Mouse (Mus musculus): ENCODE data around the gene Cnpy1. TPM values are rescaled to one million over a fixed set of nuclear protein-coding genes. Genes with fewer than 3 reads are reported as not detected.

Cnpy1 gene
- polyA plus RNA-seq, 1 experiment from 2014 or later = not detected

- Histone ChIP-seq H3K4me3 (ENCODE audit: inconsistent target) (no peak overlapping the region), H3K36me3 (ENCODE audit: inconsistent target) (no peaks in the 10 kb centered on the region), H3K79me2 (ENCODE audit: inconsistent target) (no peaks in the 10 kb centered on the region), H3K27ac (no peak overlapping the region)
- WGBS (ENCODE audit: missing documents) = 52% methylated on average over 2 of the region's 2 CpGs
Measured at GRCm38 (mm10) chr5:28213441-28213840, 32.2 kb downstream of the Cnpy1 start.

- WGBS (ENCODE audit: missing documents) = 16% methylated on average over 15 of the region's 15 CpGs
Measured at GRCm38 (mm10) chr5:28211651-28212310, 33.8 kb downstream of the Cnpy1 start.

GRCm38 (mm10) chr5:28210591-28211550 is 34.7 kb downstream of the Cnpy1 start:
- WGBS (ENCODE audit: missing documents) = 7% methylated on average over 22 of the region's 29 CpGs
- Histone ChIP-seq H3K27ac (no peak overlapping the region), H3K36me3 (ENCODE audit: inconsistent target) (no peaks in the 10 kb centered on the region), H3K79me2 (ENCODE audit: inconsistent target) (no peaks in the 10 kb centered on the region), H3K4me3 (ENCODE audit: inconsistent target) (no peak overlapping the region)

More at GRCm38 (mm10) chr5:28211651-28212310, 33.8 kb downstream of the Cnpy1 start:
- H3K4me3 ChIP-seq (ENCODE audit: inconsistent target) = no peak overlapping the region
- H3K79me2 ChIP-seq (ENCODE audit: inconsistent target) = no peaks in the 10 kb centered on the region
- H3K36me3 ChIP-seq (ENCODE audit: inconsistent target) = no peaks in the 10 kb centered on the region
- H3K27ac ChIP-seq = no peak overlapping the region

- WGBS (ENCODE audit: missing documents) = 2% methylated on average over 80 of the region's 80 CpGs
- Histone ChIP-seq H3K36me3 (ENCODE audit: inconsistent target) (no peaks in the 10 kb centered on the region), H3K27ac (no peak overlapping the region), H3K4me3 (ENCODE audit: inconsistent target) (no peak overlapping the region), H3K79me2 (ENCODE audit: inconsistent target) (no peaks in the 10 kb centered on the region)
Measured at GRCm38 (mm10) chr5:28209549-28210431, 35.8 kb downstream of the Cnpy1 start.

DNA sequence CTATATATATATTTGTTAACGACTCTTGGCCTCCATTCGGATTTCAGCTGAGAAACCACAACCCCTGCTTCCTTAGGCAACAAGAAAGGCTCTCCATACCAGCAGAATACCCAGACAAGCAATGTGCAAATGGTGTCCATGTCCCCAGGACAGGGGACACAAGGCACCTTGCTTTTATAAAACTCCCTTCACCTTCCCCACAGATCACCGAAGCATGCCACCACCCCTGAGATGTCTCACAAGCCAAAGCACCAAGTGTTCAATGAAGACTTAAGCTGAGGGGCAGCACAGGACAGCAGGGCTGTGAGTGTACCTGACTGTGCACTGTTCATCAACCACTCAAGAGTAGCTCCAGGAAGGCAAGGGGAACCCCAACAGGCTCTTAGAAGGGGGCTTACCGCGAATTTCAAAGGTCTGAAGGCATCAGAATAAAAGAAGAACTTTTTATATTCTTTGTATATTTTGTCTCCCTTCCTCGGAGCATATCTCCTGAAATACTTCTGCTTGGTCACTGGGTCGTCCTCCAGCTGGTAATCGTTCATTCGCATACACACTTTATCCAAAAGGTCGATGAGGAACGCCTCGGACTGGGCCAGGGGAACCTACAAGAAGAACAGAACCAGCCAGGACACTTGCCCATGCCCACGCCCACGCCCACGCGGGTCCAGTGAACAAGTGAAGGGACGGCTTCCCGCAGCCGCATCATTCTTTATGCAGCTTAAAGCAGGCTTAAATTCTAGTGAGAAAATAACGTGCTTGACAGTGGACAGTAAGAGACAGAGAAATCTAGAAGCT is 36.7 kb downstream of the Cnpy1 start:
- no peaks in the 10 kb centered on the region for H3K36me3 ChIP-seq (ENCODE audit: inconsistent target)
- H3K4me3 ChIP-seq (ENCODE audit: inconsistent target) = no peak overlapping the region
- H3K79me2 ChIP-seq (ENCODE audit: inconsistent target) = no peaks in the 10 kb centered on the region
- 22% methylated on average over 20 of the region's 20 CpGs for WGBS (ENCODE audit: missing documents)
- H3K27ac ChIP-seq = no peak overlapping the region

GRCm38 (mm10) chr5:28207043-28207442 is 38.6 kb downstream of the Cnpy1 start:
- Histone ChIP-seq H3K27ac (no peak overlapping the region), H3K36me3 (ENCODE audit: inconsistent target) (no peaks in the 10 kb centered on the region), H3K4me3 (ENCODE audit: inconsistent target) (no peak overlapping the region), H3K79me2 (ENCODE audit: inconsistent target) (no peaks in the 10 kb centered on the region)
- WGBS (ENCODE audit: missing documents) = 77% methylated on average over 4 of the region's 4 CpGs

GRCm38 (mm10) chr5:28206448-28206847 is 39.2 kb downstream of the Cnpy1 start:
- H3K4me3 ChIP-seq (ENCODE audit: inconsistent target) = no peak overlapping the region
- H3K79me2 ChIP-seq (ENCODE audit: inconsistent target) = no peaks in the 10 kb centered on the region
- no peaks in the 10 kb centered on the region for H3K36me3 ChIP-seq (ENCODE audit: inconsistent target)
- 54% methylated on average over 4 of the region's 4 CpGs for WGBS (ENCODE audit: missing documents)
- H3K27ac ChIP-seq = no peak overlapping the region

- Histone ChIP-seq H3K4me3 (ENCODE audit: inconsistent target) (no peak overlapping the region), H3K79me2 (ENCODE audit: inconsistent target) (no peaks in the 10 kb centered on the region)
- 90% methylated on average over 2 of the region's 2 CpGs for WGBS (ENCODE audit: missing documents)
Measured at GRCm38 (mm10) chr5:28204678-28205077, 40.9 kb downstream of the Cnpy1 start.

DNA sequence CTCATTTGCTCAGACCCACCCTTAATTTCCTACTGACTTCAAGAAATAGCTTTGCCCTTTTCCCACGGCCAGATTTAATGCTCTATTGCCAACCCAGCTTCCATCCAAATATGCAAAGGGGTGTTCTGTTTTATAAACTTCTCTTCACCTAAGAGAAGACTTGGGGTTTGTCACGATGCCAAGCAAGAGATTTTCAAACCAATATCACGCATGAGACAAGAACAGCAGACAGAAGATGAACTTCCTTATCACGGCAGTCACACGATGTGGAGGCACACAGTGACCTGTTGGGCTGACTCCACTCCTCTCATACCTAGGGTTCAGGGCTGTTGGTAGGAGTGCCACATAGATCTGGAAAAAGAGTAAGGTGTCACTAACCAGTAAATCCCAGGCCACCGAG is 42.5 kb downstream of the Cnpy1 start:
- WGBS (ENCODE audit: missing documents) = 74% methylated on average over 6 of the region's 6 CpGs
- Histone ChIP-seq H3K27ac (no peak overlapping the region), H3K36me3 (ENCODE audit: inconsistent target) (no peaks in the 10 kb centered on the region), H3K79me2 (ENCODE audit: inconsistent target) (no peaks in the 10 kb centered on the region), H3K4me3 (ENCODE audit: inconsistent target) (no peak overlapping the region)

More at GRCm38 (mm10) chr5:28204678-28205077, 40.9 kb downstream of the Cnpy1 start:
- Histone ChIP-seq H3K36me3 (ENCODE audit: inconsistent target) (no peaks in the 10 kb centered on the region), H3K27ac (no peak overlapping the region)

DNA sequence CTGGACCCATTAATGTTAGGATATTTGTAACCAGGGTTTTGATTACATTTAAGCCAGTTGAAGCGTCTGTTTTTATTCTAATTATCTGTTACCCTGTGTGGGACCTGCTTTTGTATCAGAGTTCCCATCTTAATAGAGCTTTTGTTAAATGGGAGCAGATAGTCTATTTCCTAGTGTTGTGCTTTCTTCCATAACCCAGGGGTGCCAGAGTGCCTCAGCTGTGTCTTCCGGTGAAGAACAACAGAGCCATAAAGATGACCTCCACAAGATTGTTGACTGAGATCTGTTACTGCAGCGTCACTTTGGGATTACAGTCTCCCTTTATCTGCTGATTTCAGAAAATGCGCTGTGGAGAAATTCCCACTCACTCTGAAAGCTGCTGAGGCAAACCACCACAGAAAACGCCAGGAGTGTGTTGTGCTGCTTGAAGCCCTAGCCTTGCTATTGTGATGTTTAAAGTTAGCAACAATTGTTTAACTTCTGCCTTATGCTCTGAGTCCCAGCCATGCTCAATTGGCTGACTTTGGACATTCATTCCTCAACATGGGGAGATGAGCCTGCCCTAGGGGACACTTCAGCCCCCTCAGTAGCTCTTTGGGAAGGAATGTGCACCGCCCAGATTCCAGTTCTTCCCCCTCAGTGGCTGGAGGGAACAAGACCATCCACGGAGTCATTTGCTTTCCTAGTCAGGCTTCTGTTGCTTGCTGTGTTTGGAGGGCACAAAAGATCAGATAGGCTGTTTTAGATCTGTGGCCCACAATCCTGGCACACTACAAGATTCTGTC is 46.3 kb downstream of the Cnpy1 start:
- Histone ChIP-seq H3K79me2 (ENCODE audit: inconsistent target) (no peaks in the 10 kb centered on the region), H3K4me3 (ENCODE audit: inconsistent target) (no peak overlapping the region), H3K27ac (no peak overlapping the region), H3K36me3 (ENCODE audit: inconsistent target) (no peaks in the 10 kb centered on the region)
- 50% methylated on average over 7 of the region's 7 CpGs for WGBS (ENCODE audit: missing documents)

GRCm38 (mm10) chr5:28195473-28195872 is 50.1 kb downstream of the Cnpy1 start:
- no peak overlapping the region for H3K27ac ChIP-seq
- WGBS (ENCODE audit: missing documents) = 32% methylated on average over 2 of the region's 2 CpGs

GRCm38 (mm10) chr5:28192099-28192454 is 53.5 kb downstream of the Cnpy1 start:
- no peaks in the 10 kb centered on the region for H3K36me3 ChIP-seq (ENCODE audit: inconsistent target)

More at GRCm38 (mm10) chr5:28195473-28195872, 50.1 kb downstream of the Cnpy1 start:
- Histone ChIP-seq H3K79me2 (ENCODE audit: inconsistent target) (no peaks in the 10 kb centered on the region), H3K36me3 (ENCODE audit: inconsistent target) (no peaks in the 10 kb centered on the region), H3K4me3 (ENCODE audit: inconsistent target) (no peak overlapping the region)

More at GRCm38 (mm10) chr5:28192099-28192454, 53.5 kb downstream of the Cnpy1 start:
- no peak overlapping the region for H3K27ac ChIP-seq
- H3K79me2 ChIP-seq (ENCODE audit: inconsistent target) = no peaks in the 10 kb centered on the region
- WGBS (ENCODE audit: missing documents) = 62% methylated on average over 4 of the region's 4 CpGs
- H3K4me3 ChIP-seq (ENCODE audit: inconsistent target) = no peak overlapping the region

All from macrophage (primary cell).